Mouse (Mus musculus) adipocyte (in vitro differentiated cells): ENCODE measurements around the gene Mecom.

ENCODE experiments used
- DNase-seq: peaks from one replicate; pipeline ENCODE4 v3.0.0-alpha.2; 2016; ENCODE audit warnings: low spot score

Gene Mecom

GRCm38 (mm10) chr3:30150071-30150470 lies 397.7 kb downstream of the Mecom start:
- no peak for DNase-seq

- DNase-seq: no peak
These were observed 399.3 kb downstream of the Mecom start for GRCm38 (mm10) chr3:30148378-30149079.

- no peak for DNase-seq
These were observed 402.8 kb downstream of the Mecom start for GRCm38 (mm10) chr3:30145051-30145450.

- no peak for DNase-seq
These were observed 403.8 kb downstream of the Mecom start for GRCm38 (mm10) chr3:30143961-30144411.

GRCm38 (mm10) chr3:30143440-30143839 lies 404.4 kb downstream of the Mecom start:
- DNase-seq: no peak

- no peak for DNase-seq
These were observed 407.5 kb downstream of the Mecom start for GRCm38 (mm10) chr3:30140349-30140748.

GRCm38 (mm10) chr3:30139678-30140077 lies 408.1 kb downstream of the Mecom start:
- no peak for DNase-seq

GRCm38 (mm10) chr3:30138588-30138987 lies 409.2 kb downstream of the Mecom start:
- DNase-seq: no peak

- DNase-seq: no peak
These were observed 412.0 kb downstream of the Mecom start for GRCm38 (mm10) chr3:30135857-30136256.

GRCm38 (mm10) chr3:30135119-30135518 lies 412.7 kb downstream of the Mecom start:
- DNase-seq: no peak

- DNase-seq: no peak
These were observed 414.8 kb downstream of the Mecom start for GRCm38 (mm10) chr3:30132981-30133380.

GRCm38 (mm10) chr3:30132370-30132769 lies 415.4 kb downstream of the Mecom start:
- no peak for DNase-seq

GRCm38 (mm10) chr3:30130495-30130894 lies 417.3 kb downstream of the Mecom start:
- DNase-seq: peak; percentile 69

GRCm38 (mm10) chr3:30122618-30123017 lies 425.2 kb downstream of the Mecom start:
- no peak for DNase-seq

- no peak for DNase-seq
These were observed 426.9 kb downstream of the Mecom start for GRCm38 (mm10) chr3:30120790-30121512.

GRCm38 (mm10) chr3:30118594-30119297 lies 429.1 kb downstream of the Mecom start:
- DNase-seq: no peak

GRCm38 (mm10) chr3:30113249-30113770 lies 434.5 kb downstream of the Mecom start:
- no peak for DNase-seq

GRCm38 (mm10) chr3:30107945-30108670 lies 439.7 kb downstream of the Mecom start:
- no peak for DNase-seq

- DNase-seq: no peak
These were observed 441.3 kb downstream of the Mecom start for GRCm38 (mm10) chr3:30106481-30106880.

GRCm38 (mm10) chr3:30105859-30106258 lies 441.9 kb downstream of the Mecom start:
- DNase-seq: no peak

GRCm38 (mm10) chr3:30105194-30105823 lies 442.5 kb downstream of the Mecom start:
- peak; percentile 81 for DNase-seq
